Mouse (Mus musculus) lung, adult 2 months (tissue): ENCODE data around the gene Ccl20.

Source experiments
- CTCF ChIP-seq: fragments of 200-500 bp; IDR thresholded peaks from 2 replicates; pipeline ENCODE4 v1.5.1; 2011; ENCODE audit warnings: mild to moderate bottlenecking, low read length, control low read depth; ENCODE audit not compliant: insufficient read depth
- POLR2A ChIP-seq: fragments of 200-500 bp; IDR thresholded peaks from 2 replicates; pipeline ENCODE4 v1.6.1; 2011; ENCODE audit warnings: low read depth, mild to moderate bottlenecking, control low read depth, low read length, borderline replicate concordance; ENCODE audit errors: extremely low read depth

GRCm38 (mm10) chr1:83117217-83117616 is 651 bp downstream of the Ccl20 start:
- TF ChIP-seq CTCF (no peak), POLR2A (no peak)
